Mouse (Mus musculus): ENCODE measurements at regions not wholly inside any gene's neighbourhood (a gene's known extent, or its start where the extent isn't known, plus 50 kb on each side); places are given as distances from the start of the nearest gene placed in this dataset.

DNA sequence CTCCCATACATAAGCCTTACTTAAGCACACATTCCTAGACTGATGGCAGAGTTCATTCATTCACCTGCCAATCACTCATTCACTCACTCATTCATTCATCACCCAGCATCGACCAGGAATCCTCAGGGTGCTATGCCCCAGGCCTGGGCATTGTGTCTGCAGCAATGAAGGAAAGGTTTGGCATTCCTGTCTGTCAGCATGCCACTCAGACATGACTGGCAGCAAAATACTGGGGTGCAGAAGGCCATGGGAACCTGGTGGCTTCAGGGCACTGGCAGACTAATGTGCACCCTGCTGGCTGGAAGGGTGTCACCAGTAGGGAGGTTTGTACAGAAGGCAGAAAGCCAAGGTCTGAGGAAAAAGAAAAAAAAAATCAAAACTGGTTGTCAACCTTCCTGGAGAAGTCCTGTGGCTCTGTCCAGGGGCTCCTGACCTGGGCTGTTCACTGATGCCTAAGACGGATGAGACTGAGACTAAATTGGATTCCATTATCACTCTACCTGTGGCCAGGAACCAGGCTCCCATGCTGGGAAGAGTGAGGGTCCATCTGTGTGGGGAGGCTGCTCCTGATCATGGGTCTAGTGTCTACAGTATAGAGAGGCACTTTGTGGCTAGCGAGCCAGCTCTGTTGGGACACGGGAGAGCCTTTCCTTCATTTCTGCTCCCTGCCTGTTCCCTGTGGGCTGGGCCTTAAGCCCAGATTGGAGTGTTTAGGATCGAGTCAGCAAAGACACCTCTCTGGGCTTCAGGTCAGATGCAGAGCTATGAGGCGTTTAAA is 104.1 kb downstream of the Cstad start:
- DNase-seq (ENCODE audit: low spot score) = no peak

DNA sequence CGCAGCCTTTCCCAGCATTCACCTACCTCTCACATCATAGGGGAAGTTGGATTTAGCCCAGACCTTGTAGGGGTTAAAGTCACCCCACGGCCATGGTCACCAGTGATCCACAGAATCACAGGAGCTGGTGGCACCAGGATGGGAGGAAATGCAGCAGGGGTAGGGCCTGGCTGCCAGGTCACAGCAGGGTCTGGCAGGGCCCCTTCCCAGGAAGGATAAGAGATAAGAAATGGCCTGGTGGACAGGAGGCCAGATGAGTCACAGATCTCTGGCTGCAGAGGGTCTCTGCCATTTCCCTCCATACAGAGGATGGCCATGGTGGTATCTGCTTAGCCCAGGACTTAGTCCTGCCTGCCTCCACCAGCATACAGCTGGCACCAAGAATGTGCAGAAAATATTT is 103.0 kb downstream of the Cstad start:
- no peak for DNase-seq (ENCODE audit: low spot score)

- no peak for DNase-seq (ENCODE audit: low spot score)
Measured at GRCm38 (mm10) chr2:30695771-30696456, 101.1 kb downstream of the Cstad start.

DNA sequence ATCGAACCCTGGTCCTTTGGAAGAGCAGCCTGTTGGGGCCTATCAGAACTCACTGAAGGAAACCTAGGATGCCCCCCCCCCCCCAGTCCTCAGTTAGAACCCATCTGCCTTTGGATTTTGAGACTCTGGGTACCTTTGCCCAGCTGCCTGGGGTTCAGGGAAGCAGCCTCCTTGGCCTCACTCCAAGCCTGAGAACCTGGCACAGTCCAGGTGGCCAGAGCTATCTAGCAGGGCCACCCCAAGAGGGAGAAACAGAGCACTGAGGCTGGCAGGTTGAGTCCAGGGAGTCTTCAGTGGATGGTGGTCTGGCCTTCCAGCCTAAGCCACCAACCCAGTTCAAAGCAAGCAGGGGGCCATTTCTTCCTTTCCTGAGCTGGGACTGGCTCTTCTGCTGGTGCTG is 100.2 kb downstream of the Cstad start:
- DNase-seq (ENCODE audit: low spot score) = no peak

DNA sequence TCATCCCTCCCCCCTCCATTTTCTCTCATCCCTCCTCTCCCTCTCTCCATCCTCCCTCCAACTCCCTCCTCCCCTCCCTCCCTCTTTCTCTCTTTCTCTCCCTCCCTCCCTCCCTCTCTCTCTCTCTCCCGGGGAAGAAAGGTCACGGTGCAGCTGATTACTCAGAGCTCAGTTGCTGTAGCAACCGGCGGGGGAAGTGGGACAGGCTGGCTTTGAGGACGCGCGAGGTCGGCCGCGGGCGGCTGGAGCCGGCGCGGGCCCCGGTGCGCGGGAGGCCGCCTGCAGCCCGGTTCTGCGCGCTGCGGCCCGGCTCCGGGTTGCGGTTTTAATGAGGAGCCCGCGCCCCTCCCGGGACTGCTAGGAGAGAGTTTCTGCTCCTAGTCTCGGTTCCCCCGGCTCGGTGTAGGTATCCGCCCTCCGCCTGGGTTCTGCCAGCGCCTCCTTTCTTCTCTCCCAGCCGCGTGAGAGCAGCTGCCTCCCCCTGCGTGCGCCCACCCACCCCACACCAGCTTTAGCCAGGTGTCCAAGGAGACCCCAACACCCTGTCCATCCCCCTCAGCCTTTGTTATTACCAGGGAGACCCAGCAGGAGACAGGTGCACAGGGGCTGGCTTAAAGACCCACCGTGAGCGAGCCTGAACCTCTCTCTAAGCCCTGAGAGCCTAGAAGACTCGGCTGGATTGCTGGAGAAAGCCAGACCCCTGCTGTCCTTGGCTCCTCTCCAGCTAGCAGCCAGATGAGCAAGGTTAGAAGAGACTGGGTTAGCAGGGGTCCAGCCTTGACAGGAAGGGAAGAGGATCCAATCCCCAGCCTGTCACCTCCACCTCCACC is 98.6 kb downstream of the Cstad start:
- peak; percentile 87 for DNase-seq (ENCODE audit: low spot score)

GRCm38 (mm10) chr2:30692561-30693205 is 97.8 kb downstream of the Cstad start:
- peak; percentile 50 for DNase-seq (ENCODE audit: low spot score)

GRCm38 (mm10) chr2:30691857-30692560 is 97.2 kb downstream of the Cstad start:
- peak; percentile 71 for DNase-seq (ENCODE audit: low spot score)

DNA sequence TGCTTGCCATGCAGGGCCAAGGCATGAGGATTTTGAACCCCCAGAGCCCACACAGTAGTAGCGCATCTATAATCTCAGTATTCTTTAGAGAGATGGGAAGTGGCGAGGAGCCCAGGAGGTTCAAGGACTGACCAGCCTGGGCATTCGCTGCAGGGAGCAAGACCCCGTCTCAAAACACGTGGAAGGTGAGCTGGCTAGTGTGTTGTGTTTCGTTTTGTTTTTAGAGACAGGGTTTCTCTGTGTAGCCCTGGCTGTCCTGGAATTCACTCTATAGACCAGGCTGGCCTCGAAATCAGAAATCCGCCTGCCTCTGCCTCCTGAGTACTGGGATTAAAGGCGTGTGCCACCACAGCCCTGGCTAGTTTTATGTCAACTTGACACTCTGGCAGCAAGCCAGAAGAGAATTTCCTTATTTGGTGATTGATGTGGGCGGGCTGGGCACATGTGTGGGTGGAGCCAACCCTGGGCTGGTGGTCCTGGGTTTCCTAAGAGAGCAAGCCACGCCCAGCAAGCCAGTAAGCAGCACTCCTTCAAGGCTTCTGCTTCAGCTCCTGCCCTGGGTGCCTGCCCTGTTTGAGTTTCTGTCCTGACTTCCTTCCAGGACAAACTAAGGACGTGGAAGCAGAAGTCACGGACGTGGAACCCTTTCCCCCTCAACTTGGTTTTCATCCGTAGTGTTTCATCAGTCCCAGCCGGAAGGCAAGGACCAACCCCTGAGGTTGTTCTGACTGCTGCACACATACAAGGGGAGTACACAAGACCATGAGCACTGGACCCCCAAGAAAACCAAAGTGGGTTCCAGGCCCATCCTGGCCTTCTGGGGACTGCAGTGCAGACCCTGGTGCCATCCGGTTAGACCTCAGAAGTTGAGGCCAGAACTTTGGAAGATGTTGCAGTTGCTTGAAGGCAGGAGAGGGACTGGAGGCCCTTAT is 96.4 kb downstream of the Cstad start:
- peak; percentile 21 for DNase-seq (ENCODE audit: low spot score)

GRCm38 (mm10) chr2:30690307-30690706 is 95.5 kb downstream of the Cstad start:
- DNase-seq (ENCODE audit: low spot score) = no peak

DNA sequence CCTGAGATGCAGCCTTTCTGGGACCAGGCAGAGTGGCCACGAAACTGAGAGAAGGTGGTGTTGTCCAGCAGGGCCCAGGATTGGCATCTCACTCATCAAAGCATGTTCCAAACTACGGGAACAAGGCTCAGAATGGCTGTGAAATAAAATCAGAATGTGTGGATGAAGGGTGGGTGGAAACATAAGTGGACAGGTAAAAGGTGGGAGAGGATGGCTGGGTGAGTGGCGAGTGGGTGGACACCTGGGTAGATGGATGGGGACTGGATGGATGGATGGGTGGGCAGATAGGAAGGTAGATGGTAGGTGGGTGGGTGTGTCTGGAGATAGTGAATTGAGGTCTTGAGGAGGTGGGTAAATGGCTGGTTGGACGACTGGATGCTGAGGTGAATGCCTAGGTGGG is 93.6 kb downstream of the Cstad start:
- DNase-seq (ENCODE audit: low spot score) = no peak

GRCm38 (mm10) chr2:30687121-30687551 is 92.3 kb downstream of the Cstad start:
- DNase-seq (ENCODE audit: low spot score) = peak; percentile 70

DNA sequence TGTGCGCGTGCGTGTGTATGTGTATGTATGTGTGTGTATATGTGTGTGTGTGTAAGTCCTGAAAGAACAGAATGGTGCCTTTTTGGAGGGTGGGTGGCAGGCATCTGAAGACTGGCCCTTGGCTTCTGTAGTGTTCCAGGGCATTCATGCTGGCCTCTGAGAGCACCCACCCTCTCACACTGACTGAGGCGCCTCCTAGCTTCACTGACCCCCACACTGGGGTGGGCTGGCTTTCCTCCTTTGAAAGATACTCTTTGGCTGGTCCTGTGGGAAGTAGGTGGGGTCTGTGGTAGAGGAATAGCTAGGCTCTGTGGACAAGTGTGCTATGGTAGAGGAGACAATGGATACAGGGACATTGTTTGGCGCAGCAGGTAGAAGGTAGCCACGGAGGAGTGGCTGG is 91.5 kb downstream of the Cstad start:
- no peak for DNase-seq (ENCODE audit: low spot score)

DNA sequence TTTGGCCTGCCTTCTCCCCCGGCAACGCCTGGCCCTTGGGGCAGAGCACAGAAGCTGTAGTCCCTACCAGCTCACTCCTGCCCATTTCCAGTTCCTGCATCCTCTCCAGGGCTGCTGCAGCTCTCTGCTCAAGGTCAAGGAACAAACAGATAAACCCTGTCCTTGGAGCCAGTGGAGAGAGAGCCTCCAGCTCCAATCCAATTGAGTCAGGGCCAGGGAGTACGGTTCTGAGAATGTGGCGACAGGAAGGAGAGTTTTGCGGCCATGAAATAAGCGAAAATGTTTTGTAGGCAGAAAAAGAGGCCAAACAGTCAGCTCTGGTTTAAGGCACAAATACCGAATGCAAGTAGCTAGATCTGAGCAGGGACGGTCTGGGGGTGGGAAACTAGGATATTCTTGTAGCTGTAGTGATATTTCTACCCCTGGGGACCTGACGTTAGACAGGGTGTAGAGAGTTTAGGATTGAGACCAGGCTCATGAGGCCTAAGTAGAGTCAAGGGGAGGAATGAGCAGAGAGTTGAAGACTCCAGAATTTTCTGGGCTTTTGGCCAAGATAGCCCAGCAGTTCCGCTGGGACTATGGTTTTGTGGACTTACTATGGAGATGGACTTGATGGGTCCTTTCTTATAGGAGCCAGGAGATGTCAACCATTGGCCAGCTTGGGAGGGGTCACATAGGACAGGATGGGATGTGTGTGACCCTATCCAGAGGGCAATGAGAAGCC is 90.5 kb downstream of the Cstad start:
- DNase-seq (ENCODE audit: low spot score) = no peak

- no peak for DNase-seq (ENCODE audit: low spot score)
Measured at GRCm38 (mm10) chr2:30684461-30684860, 89.6 kb downstream of the Cstad start.

- no peak for DNase-seq (ENCODE audit: low spot score)
Measured at GRCm38 (mm10) chr2:30682146-30682825, 87.4 kb downstream of the Cstad start.

DNA sequence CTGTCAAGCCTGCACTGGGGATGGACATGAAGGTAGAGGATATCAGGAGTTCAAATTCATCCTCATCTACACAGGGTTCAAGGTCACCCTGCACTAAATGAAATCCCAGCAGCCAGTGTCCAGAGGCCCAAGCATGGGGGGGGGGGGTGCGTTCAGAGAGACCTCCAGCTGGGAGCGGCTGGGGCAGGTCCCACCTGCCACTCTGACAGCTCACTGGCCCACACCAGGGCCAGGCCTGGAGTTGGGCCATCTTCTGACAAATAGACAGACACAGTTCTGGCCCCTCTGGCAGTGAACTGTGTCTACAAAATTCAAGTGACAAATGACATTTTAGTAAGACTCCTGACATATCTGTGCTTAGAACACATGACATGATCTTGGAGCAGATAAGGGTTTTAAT is 86.8 kb downstream of the Cstad start:
- no peak for DNase-seq (ENCODE audit: low spot score)

GRCm38 (mm10) chr2:30679041-30679440 is 84.2 kb downstream of the Cstad start:
- no peak for DNase-seq (ENCODE audit: low spot score)

DNA sequence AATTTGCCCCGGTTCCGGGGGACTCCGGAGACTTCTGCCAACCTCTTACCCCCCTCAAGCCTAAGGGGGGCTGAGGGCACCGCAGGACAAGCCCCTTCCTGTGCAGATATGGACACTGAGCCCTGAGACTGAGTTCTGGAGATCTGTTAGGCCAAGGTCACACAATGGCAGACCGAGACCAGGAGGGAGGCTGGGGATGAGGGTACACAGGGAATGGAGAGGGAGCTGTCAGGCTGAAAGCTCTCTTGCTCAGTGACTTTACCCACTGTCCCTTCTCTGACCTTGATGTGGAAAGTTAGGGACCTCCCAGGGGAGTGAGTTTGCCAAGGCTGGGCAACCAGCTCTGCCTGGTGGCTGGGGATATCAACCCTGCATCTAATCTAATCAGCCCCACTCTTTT is 82.7 kb downstream of the Cstad start:
- no peak for DNase-seq (ENCODE audit: low spot score)

DNA sequence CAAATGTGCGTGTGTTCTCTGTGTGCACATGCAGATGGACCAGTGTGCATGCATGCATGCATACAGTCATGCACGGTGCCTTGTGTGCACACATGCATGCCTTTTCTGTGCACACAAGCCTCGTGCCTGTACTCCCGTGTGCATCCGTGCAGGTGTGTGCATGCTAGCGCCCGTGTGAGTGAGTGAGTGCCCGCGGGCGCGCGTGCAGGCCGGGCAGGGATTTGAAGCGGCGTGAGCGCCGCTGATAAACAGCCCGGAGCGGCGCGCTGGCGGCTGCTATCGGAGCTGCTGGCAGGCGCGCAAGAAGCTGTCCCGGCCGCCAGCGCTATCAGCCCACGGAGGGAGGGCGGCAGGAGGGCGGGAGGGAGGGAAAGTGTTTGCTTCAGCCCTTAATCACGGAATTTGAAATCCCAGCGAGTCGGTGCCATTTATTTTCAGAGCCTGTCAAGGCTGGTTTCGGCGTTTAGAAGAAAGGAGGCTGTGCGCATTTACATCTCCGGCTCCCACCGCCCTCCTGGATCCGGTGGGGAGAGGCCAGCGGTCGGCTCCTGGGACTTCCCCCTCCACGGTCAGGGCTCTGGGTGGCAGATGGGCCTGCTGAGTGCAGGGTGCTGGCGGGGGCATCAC is 82.1 kb downstream of the Cstad start:
- peak; percentile 68 for DNase-seq (ENCODE audit: low spot score)
